Mouse (Mus musculus) heart, embryonic 12.5 days (tissue): ENCODE data around the gene Ssr1. TPM values are rescaled to one million over a fixed set of nuclear protein-coding genes. Genes with fewer than 3 reads are reported as not detected.

Experiments
- ATAC-seq: fragments of 200-750 bp; cut with Nextera tagmentation; 2 replicates; pipeline ENCODE4 v1.8.0; 2017; ENCODE audit warnings: moderate TSS enrichment, moderate library complexity; ENCODE audit not compliant: insufficient number of reproducible peaks, low FRiP score
- H3K27ac ChIP-seq: fragments of 300-500 bp; sonication (generic); 2 replicates; pipeline ENCODE4 v1.5.1; 2016; ENCODE audit warnings: mild to moderate bottlenecking, moderate library complexity; ENCODE audit not compliant: poor library complexity, severe bottlenecking
- H3K27me3 ChIP-seq: fragments of 300-500 bp; sonication (generic); replicated peaks from 2 replicates; pipeline ENCODE4 v1.6.1; 2016; ENCODE audit warnings: mild to moderate bottlenecking, moderate library complexity
- H3K36me3 ChIP-seq: fragments of 300-500 bp; sonication (generic); 2 replicates; pipeline ENCODE4 v1.6.1; 2016; ENCODE audit warnings: mild to moderate bottlenecking, moderate library complexity
- H3K4me1 ChIP-seq: fragments of 300-500 bp; sonication (generic); replicated peaks from 2 replicates; pipeline ENCODE4 v1.6.1; 2016; ENCODE audit warnings: mild to moderate bottlenecking
- H3K4me2 ChIP-seq: fragments of 300-500 bp; sonication (generic); 2 replicates; pipeline ENCODE4 v1.6.1; 2016; ENCODE audit warnings: mild to moderate bottlenecking, moderate library complexity
- H3K4me3 ChIP-seq: fragments of 300-500 bp; sonication (generic); 2 replicates; pipeline ENCODE4 v1.5.1; 2016; ENCODE audit warnings: mild to moderate bottlenecking
- H3K9ac ChIP-seq: fragments of 300-500 bp; sonication (generic); 2 replicates; pipeline ENCODE4 v1.6.1; 2016; ENCODE audit warnings: mild to moderate bottlenecking, moderate library complexity
- H3K9me3 ChIP-seq: fragments of 300-500 bp; sonication (generic); replicated peaks from 2 replicates; pipeline ENCODE4 v1.6.1; 2016; ENCODE audit warnings: mild to moderate bottlenecking, moderate library complexity
- WGBS: fragments of 180-500 bp; shearing (Covaris S2); methylation state at CpG from one replicate; pipeline ENCODE4 v1.1.7; 2016; 5-methylcytosine and 5-hydroxymethylcytosine counted together
- polyA plus RNA-seq: library from polyadenylated mRNA; unstranded; fragments of >200 nt; fragmentation: Nextera tagmentation; extraction: Ambion mirVana; gene quantifications from 2 replicates; pipeline ENCODE4 v1.2.1, GENCODE M21; 2016

Gene Ssr1
- polyA plus RNA-seq, 1 experiment from 2014 or later = 124 TPM

GRCm38 (mm10) chr13:37964128-37965087 lies 29.6 kb downstream of the Ssr1 start:
- Histone ChIP-seq H3K9me3 (no peaks in the 10 kb centered on the region), H3K4me2 (peak overlapping the region; percentile 72), H3K4me1 (peaks cover 42% of the 10 kb centered on the region), H3K27ac (no peak overlapping the region), H3K36me3 (no peaks in the 10 kb centered on the region), H3K27me3 (no peaks in the 10 kb centered on the region), H3K9ac (peak overlapping the region; percentile 61; the same call in 1 of the 2 replicates), H3K4me3 (peak overlapping the region; percentile 46)
- 41% methylated on average over 20 of the region's 20 CpGs for WGBS
- no peak for ATAC-seq

- 1% methylated on average over 12 of the region's 12 CpGs for WGBS
- H3K9ac ChIP-seq = peak overlapping the region; percentile 61
- H3K27ac ChIP-seq = no peak overlapping the region
- no peaks in the 10 kb centered on the region for H3K36me3 ChIP-seq
- ATAC-seq = 0 out of 2 replicates have a peak, but pooled peaks have one; percentile 50
- H3K9me3 ChIP-seq = no peaks in the 10 kb centered on the region
- H3K27me3 ChIP-seq = no peaks in the 10 kb centered on the region
- H3K4me2 ChIP-seq = peak overlapping the region; percentile 72
- H3K4me3 ChIP-seq = peak overlapping the region; percentile 46
- peaks cover 42% of the 10 kb centered on the region for H3K4me1 ChIP-seq
Observed at GRCm38 (mm10) chr13:37963354-37964007, 30.5 kb downstream of the Ssr1 start.

- Histone ChIP-seq H3K4me1 (peaks cover 40% of the 10 kb centered on the region), H3K4me2 (no peak overlapping the region), H3K36me3 (no peaks in the 10 kb centered on the region), H3K27me3 (no peaks in the 10 kb centered on the region), H3K27ac (no peak overlapping the region), H3K9ac (no peak overlapping the region), H3K9me3 (no peaks in the 10 kb centered on the region; the same call in 1 of the 2 replicates), H3K4me3 (no peak overlapping the region)
- no peak for ATAC-seq
- 78% methylated on average over 9 of the region's 9 CpGs for WGBS
Observed at GRCm38 (mm10) chr13:37962541-37962940, 31.5 kb downstream of the Ssr1 start.

GRCm38 (mm10) chr13:37959936-37960335 lies 34.1 kb downstream of the Ssr1 start:
- H3K4me3 ChIP-seq = no peak overlapping the region
- no peak overlapping the region for H3K27ac ChIP-seq
- no peaks in the 10 kb centered on the region for H3K36me3 ChIP-seq
- no peaks in the 10 kb centered on the region; the same call in 1 of the 2 replicates for H3K9me3 ChIP-seq
- 87% methylated on average over 7 of the region's 7 CpGs for WGBS
- no peak for ATAC-seq
- H3K9ac ChIP-seq = no peak overlapping the region
- H3K4me2 ChIP-seq = no peak overlapping the region
- H3K4me1 ChIP-seq = peaks cover 14% of the 10 kb centered on the region
- H3K27me3 ChIP-seq = no peaks in the 10 kb centered on the region

DNA sequence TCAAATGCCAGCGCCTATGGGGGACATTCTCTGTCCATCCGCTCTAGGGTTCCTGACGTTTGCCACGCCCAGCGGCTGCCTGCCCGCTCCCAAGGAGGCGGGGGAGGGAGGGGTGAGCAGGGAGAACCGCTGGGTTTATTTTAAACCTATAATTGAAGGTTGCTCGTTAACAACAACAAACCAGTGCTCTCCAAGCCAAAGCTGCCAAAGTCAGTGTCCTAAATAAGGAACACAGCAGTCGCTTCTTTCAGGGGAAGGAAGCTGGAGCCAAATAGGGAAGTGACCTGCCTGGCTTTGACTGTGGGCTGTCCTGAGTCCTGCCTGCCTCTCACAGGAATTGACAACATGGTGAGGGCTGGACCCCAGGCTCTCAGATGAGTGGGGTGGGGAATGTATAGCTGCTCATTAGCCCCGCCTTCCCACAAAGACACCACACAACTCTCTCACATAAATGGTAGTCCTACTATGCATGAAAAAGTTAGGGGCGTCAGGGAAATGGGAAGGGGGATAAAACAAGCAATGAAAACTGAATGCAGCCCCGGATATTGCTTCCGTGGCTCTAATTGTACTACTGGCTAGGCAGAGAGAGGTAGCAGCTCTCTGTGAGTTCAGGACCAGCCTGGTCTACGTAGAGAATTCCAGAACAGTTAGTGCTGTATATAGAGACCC lies 34.6 kb downstream of the Ssr1 start:
- Histone ChIP-seq H3K4me2 (no peak overlapping the region), H3K27me3 (no peaks in the 10 kb centered on the region), H3K4me3 (no peak overlapping the region), H3K4me1 (peaks cover 8% of the 10 kb centered on the region), H3K9ac (no peak overlapping the region), H3K27ac (no peak overlapping the region), H3K9me3 (no peaks in the 10 kb centered on the region; the same call in 1 of the 2 replicates), H3K36me3 (no peaks in the 10 kb centered on the region)
- no peak for ATAC-seq
- WGBS = 68% methylated on average over 15 of the region's 15 CpGs

GRCm38 (mm10) chr13:37958498-37959238 lies 35.3 kb downstream of the Ssr1 start:
- WGBS = 72% methylated on average over 18 of the region's 18 CpGs

GRCm38 (mm10) chr13:37954318-37954717 lies 39.7 kb downstream of the Ssr1 start:
- H3K27me3 ChIP-seq = no peaks in the 10 kb centered on the region
- ATAC-seq = no peak
- H3K27ac ChIP-seq = no peak overlapping the region
- H3K9me3 ChIP-seq = no peaks in the 10 kb centered on the region; the same call in 1 of the 2 replicates
- no peak overlapping the region for H3K9ac ChIP-seq
- no peak overlapping the region for H3K4me3 ChIP-seq
- WGBS = 88% methylated on average over 1 of the region's 1 CpGs
- H3K4me2 ChIP-seq = no peak overlapping the region
- peaks cover 30% of the 10 kb centered on the region for H3K36me3 ChIP-seq
- no peaks in the 10 kb centered on the region; the same call in 1 of the 2 replicates for H3K4me1 ChIP-seq

More at GRCm38 (mm10) chr13:37958498-37959238, 35.3 kb downstream of the Ssr1 start:
- Histone ChIP-seq H3K36me3 (no peaks in the 10 kb centered on the region), H3K27me3 (no peaks in the 10 kb centered on the region), H3K9ac (no peak overlapping the region), H3K9me3 (no peaks in the 10 kb centered on the region; the same call in 1 of the 2 replicates), H3K4me2 (no peak overlapping the region), H3K4me1 (peaks cover under 1% of the 10 kb centered on the region; the same call in 1 of the 2 replicates), H3K27ac (no peak overlapping the region), H3K4me3 (no peak overlapping the region)
- ATAC-seq = no peak

GRCm38 (mm10) chr13:37952981-37953380 lies 41.0 kb downstream of the Ssr1 start:
- no peaks in the 10 kb centered on the region for H3K4me1 ChIP-seq
- peaks cover 43% of the 10 kb centered on the region for H3K36me3 ChIP-seq
- H3K27ac ChIP-seq = no peak overlapping the region
- H3K27me3 ChIP-seq = no peaks in the 10 kb centered on the region
- no peak overlapping the region for H3K9ac ChIP-seq
- no peaks in the 10 kb centered on the region; the same call in 1 of the 2 replicates for H3K9me3 ChIP-seq
- H3K4me2 ChIP-seq = no peak overlapping the region
- WGBS = 77% methylated on average over 6 of the region's 6 CpGs
- no peak overlapping the region for H3K4me3 ChIP-seq
- no peak for ATAC-seq

GRCm38 (mm10) chr13:37946734-37947133 lies 47.3 kb downstream of the Ssr1 start:
- Histone ChIP-seq H3K4me2 (no peak overlapping the region), H3K4me1 (peaks cover 22% of the 10 kb centered on the region), H3K9ac (no peak overlapping the region), H3K9me3 (no peaks in the 10 kb centered on the region), H3K27ac (no peak overlapping the region), H3K4me3 (no peak overlapping the region), H3K27me3 (no peaks in the 10 kb centered on the region), H3K36me3 (peaks cover 53% of the 10 kb centered on the region)
- ATAC-seq = peak; percentile 33; the same call in 1 of the 2 replicates
- 26% methylated on average over 6 of the region's 6 CpGs for WGBS

DNA sequence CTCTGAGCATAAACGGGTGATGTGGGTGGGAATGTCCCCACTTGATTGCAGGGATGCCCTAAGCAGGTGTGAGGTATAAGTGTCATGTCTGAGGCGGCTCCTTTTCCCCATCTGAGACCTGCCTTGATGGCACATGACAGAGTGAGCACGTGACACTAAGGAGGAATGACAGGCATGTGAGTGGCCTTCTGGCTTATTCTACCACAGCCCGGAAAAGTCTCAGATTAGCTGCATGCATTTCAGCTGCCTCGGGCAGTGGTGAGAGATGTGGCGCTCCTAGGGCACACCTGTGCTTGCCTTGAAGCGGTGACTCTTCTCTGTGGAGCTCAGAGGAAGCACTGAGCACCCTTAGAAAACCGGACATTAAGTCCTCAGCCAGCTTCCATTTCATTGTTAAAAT lies 48.6 kb downstream of the Ssr1 start:
- Histone ChIP-seq H3K27me3 (no peaks in the 10 kb centered on the region), H3K4me2 (no peak overlapping the region), H3K4me1 (peaks cover 28% of the 10 kb centered on the region), H3K27ac (peak overlapping the region; percentile 13; the same call in 1 of the 2 replicates), H3K36me3 (peaks cover 60% of the 10 kb centered on the region), H3K9ac (no peak overlapping the region), H3K9me3 (no peaks in the 10 kb centered on the region), H3K4me3 (no peak overlapping the region)
- 55% methylated on average over 8 of the region's 8 CpGs for whole genome bisulfite sequencing
- no peak for ATAC-seq
